Mouse (Mus musculus): ENCODE data around the gene Gm45208. TPM values are rescaled to one million over a fixed set of nuclear protein-coding genes. Genes with fewer than 3 reads are reported as not detected.

Gm45208 gene
- total RNA-seq, 4 experiments from 2014 or later = not detected

DNA sequence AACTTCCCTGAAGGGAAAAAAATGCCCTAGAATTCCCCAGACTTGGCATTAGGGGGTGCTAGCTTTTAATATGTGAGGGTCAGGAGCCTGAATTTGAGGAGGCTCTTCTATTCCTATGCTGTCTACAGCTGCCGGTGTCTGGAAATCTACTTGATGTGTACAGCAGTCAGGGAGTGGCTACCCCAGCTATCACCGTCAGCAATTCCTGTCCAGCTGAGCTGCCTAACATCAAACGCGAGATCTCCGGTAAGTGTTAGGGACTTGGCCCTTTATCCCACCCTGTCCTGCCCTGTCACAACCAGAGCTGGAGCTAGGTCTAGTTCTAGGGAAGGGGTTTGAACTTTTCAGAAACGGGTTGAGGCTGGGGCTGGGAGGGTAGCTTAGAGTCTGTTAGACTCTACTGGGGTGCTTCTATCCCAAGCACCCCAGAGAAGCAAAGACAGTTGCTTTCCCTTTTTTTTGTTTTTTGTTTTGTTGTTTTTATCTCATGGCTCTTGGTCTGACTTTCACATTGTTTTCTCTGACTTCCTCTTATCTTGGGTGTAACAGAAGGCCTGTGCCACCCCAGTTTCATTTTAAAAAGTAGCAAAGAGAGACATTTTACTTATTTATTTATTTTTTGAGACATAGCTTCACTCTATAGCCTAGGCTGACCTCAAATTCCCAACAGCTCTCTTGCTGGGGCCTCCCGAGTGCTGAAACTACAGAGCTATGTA, 47.4 kb downstream of the Gm45208 start:
- DNase-seq (ENCODE audit: low spot score in 2 of 2) = no peak

DNA sequence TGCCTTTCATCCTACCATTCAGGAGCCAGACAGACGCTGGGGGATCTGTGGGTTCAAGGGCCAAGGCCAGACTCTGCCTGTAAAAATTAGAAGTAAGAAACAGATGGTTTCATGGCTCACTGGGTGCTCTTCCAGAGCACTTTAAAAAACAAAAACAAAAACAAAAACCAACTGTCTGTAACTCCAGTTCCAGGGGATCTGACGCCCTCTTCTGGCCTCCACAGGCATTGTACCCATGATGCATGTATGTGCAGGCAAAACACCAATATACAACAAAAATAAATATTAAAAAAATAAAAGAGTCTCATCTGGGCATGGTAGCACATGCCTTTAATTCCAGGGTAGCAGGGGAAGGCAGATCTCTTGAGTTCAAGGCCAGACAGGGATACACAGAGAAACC, 50.7 kb downstream of the Gm45208 start:
- DNase-seq (ENCODE audit: low spot score in 2 of 2) = no peak

DNA sequence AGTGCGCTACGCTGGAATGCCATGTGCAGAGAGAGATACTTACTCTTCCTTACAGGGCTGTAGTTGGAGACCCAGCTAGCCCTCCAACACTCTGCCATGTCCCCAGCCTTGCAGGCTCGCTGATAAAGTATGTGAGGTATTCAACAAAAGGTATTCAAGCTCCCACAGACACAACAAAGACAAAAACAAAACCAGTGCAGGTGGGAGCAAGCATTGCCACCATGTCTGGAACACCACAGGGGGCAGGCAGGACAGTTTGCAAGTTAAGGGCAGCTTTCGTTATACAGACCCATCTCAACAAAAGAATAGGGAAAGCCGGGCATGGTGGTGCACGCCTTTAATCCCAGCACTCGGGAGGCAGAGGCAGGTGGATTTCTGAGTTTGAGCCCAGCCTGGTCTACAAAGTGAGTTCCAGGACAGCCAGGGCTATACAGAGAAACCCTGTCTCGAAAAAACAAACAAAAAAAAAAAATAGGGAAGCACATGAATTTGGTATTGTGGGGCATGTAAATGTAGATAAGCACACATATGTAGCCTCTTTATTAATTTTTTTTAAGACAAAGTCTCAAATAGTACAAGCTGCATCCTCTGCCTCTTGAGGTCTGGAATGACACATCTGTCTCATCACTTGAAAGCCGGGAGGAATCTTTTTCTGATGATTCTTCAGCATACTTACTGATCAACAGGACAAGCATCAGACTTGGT, 53.6 kb downstream of the Gm45208 start:
- DNase-seq (ENCODE audit: low spot score in 2 of 2) = no peak

DNA sequence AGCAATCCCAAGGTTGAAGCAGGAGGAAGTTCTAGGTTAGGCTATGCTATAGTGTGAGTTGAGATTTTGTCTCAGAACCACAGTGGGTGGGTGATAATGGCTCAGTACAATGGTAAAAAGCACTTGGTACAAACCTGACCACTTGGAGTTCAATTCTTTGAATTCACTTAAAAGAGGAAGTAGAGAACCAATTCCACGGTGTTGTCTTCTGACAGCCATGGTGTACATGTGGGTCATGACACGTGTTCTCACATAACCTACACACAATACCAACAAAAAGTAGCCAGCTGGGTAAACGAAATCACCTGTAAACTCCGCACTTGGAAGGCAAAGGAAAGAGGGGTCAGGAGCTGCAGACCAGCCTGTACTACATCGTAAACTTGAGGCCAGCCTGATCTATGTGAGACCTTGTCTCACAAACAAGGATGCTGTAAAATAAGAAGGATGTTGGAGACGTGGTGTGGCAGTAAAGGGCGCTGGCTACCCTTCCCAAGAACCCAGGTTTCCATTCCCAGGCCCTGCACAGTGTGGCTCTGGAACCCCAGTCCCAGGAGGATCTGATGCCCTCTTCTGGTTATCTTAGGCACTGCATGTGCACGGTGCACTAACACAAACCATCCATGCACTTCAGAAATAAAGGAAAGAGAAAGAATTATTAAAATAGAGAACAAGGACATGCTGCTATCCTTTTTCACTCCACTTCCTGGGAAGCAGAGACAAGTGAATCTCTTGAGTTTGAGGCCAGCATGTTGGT, 54.5 kb downstream of the Gm45208 start:
- DNase-seq (ENCODE audit: low spot score in 2 of 2) = peak in 1 of 2 experiments; percentile 38

DNA sequence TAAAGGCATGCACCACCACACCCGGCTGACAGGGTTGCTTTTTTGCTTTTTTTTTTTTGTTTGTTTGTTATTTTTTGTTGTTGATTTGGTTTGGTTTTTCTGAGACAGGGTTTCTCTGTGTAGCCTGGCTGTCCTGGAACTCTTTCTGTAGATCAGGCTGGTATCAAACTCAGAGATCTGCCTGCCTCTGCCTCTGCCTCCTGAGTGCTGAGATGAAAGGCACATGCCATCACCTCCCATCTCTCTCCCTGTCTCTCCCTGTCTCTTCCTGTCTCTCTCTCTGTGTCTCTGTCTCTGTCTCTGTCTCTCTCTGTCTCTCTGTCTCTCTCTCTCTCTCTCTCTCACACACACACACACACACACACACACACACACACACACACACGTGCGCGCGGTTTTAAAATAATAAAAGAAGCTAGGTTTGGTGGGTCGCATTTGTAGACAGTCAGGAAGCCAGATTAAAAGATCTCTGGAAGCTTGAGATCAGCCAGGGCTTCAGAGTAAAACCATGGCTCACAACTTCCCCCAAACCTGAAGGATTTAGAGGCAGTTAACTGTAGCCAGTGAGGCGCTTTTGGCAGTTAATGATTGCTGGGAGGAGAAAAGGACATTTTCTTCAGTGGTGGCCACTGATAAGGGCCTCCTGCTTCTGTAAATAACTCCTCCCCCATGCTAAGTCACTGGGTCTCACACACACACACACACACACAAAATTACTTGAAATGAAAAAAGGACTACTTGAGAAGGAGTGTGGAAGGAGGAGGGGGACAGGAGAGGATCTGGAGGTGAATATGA, 56.6 kb downstream of the Gm45208 start:
- DNase-seq (ENCODE audit: low spot score in 2 of 2) = no peak

DNA sequence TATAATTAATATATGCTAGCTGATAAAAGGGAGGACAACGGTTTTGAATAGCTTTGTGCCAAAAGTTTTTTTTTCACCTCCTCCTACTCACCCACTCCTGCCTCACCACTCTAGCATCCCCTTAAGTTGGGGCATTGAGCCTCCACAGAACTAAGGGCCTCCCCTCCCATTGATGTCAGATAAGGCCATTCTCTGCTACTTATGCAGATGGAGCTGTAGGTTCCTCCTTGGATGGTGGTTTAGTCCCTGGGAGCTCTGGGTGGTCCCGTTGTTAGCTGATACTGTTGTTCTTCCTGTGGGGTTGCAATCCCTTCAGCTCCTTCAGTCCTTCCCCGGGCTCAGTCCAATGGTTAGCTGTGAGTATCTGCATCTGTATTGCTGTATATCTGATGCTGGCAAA, 57.2 kb downstream of the Gm45208 start:
- no peak for DNase-seq (ENCODE audit: low spot score in 2 of 2)

Other genes with a start within 250 kb of the Gm45208 start
- under 1 TPM in 1 of 4 experiments, not detected in 3; 0.09 TPM for gene Foxp3, start 148.6 kb upstream of the Gm45208 start, total RNA-seq (2022)
- gene Ppp1r3f, start 148.0 kb upstream of the Gm45208 start, total RNA-seq (2022) = 10 to 100 TPM; 16.1 to 20.2 (median 17.2) TPM
- 10 to 100 TPM; 20.7 to 25.7 (median 23.1) TPM for gene Ccdc22, start 116.7 kb upstream of the Gm45208 start, total RNA-seq (2022)
- under 1 TPM in 1 of 4 experiments, not detected in 3; 0.34 TPM for gene Cacna1f, start 115.2 kb upstream of the Gm45208 start, total RNA-seq (2022)
- 1,000 to 10,000 TPM; 1,661 to 2,111 (median 1,867) TPM for gene Syp, start 83.8 kb upstream of the Gm45208 start, total RNA-seq (2022)
- gene Prickle3, start 65.0 kb upstream of the Gm45208 start, total RNA-seq (2022) = 1 to 10 TPM in 3 of 4 experiments, under 1 TPM in 1; 0.70 to 2.3 (median 1.9) TPM
- gene Plp2, start 50.9 kb upstream of the Gm45208 start, total RNA-seq (2022) = 1 to 10 TPM; 4.6 to 7.8 (median 6.0) TPM
- gene Magix, start 41.0 kb upstream of the Gm45208 start, total RNA-seq (2022) = under 1 TPM; 0.23 to 0.36 (median 0.30) TPM
- gene Gpkow, start 25.1 kb upstream of the Gm45208 start, total RNA-seq (2022) = 10 to 100 TPM; 33.2 to 39.4 (median 35.8) TPM
- gene Wdr45, start 7.9 kb upstream of the Gm45208 start, total RNA-seq (2022) = 10 to 100 TPM; 55.6 to 68.4 (median 62.7) TPM
- 100 to 1,000 TPM in 2 of 4 experiments, 10 to 100 TPM in 2; 90.4 to 101 (median 96.8) TPM for gene Praf2, start 6.2 kb downstream of the Gm45208 start, total RNA-seq (2022)
- 10 to 100 TPM; 12.4 to 21.4 (median 17.2) TPM for gene Ccdc120, start 28.7 kb downstream of the Gm45208 start, total RNA-seq (2022)
- 10 to 100 TPM; 31.8 to 34.9 (median 32.7) TPM for gene Tfe3, start 40.3 kb downstream of the Gm45208 start, total RNA-seq (2022)
- gene Gripap1, start 67.5 kb downstream of the Gm45208 start, total RNA-seq (2022) = 100 to 1,000 TPM in 3 of 4 experiments, 10 to 100 TPM in 1; 97.8 to 120 (median 109) TPM
- 10 to 100 TPM in 2 of 4 experiments, 1 to 10 TPM in 2; 8.8 to 11.8 (median 10.1) TPM for gene Kcnd1, start 100.0 kb downstream of the Gm45208 start, total RNA-seq (2022)
- gene Otud5, start 119.1 kb downstream of the Gm45208 start, total RNA-seq (2022) = 10 to 100 TPM; 72.4 to 77.1 (median 75.7) TPM
- 10 to 100 TPM; 41.3 to 61.5 (median 50.7) TPM for gene Pim2, start 156.0 kb downstream of the Gm45208 start, total RNA-seq (2022)
- 10 to 100 TPM; 39.3 to 50.9 (median 41.9) TPM for gene Slc35a2, start 161.8 kb downstream of the Gm45208 start, total RNA-seq (2022)
- gene Pqbp1, start 177.0 kb downstream of the Gm45208 start, total RNA-seq (2022) = 10 to 100 TPM; 65.0 to 82.0 (median 75.3) TPM
- 10 to 100 TPM; 19.6 to 33.3 (median 25.4) TPM for gene Timm17b, start 177.1 kb downstream of the Gm45208 start, total RNA-seq (2022)
- gene Gm10491, start 185.6 kb downstream of the Gm45208 start, total RNA-seq (2022) = not detected
- gene Gm10490, start 187.3 kb downstream of the Gm45208 start, total RNA-seq (2022) = not detected
- 100 to 1,000 TPM; 321 to 373 (median 344) TPM for gene Pcsk1n, start 197.6 kb downstream of the Gm45208 start, total RNA-seq (2022)
- gene Eras, start 206.4 kb downstream of the Gm45208 start, total RNA-seq (2022) = not detected
- 10 to 100 TPM; 45.6 to 50.1 (median 47.6) TPM for gene Hdac6, start 225.6 kb downstream of the Gm45208 start, total RNA-seq (2022)

All from layer of hippocampus, adult 8-10 months (tissue).